Mouse (Mus musculus): ENCODE data around the gene Nrarp. TPM values are rescaled to one million over a fixed set of nuclear protein-coding genes. Genes with fewer than 3 reads are reported as not detected.

Nrarp gene
- polyA plus RNA-seq, 1 experiment from 2014 or later: 16.9 TPM

GRCm38 (mm10) chr2:25176573-25176972 is 4.0 kb upstream of the Nrarp start:
- Histone ChIP-seq H3K36me3 (no peaks in the 10 kb centered on the region), H3K9ac (no peak overlapping the region), H3K27me3 (replicated peaks) (peaks cover 26% of the 10 kb centered on the region), H3K4me3 (replicated peaks) (no peak overlapping the region), H3K9me3 (no peaks in the 10 kb centered on the region), H3K4me1 (peaks cover 57% of the 10 kb centered on the region), H3K4me2 (no peak overlapping the region), H3K27ac (peak overlapping the region; percentile 61; the same call in 1 of the 2 replicates)
- WGBS: 56% methylated on average over 6 of the region's 6 CpGs
- no peak for ATAC-seq (ENCODE audit: insufficient read depth, low FRiP score, low read depth)

GRCm38 (mm10) chr2:25177076-25177475 is 3.5 kb upstream of the Nrarp start:
- H3K9me3 ChIP-seq: no peaks in the 10 kb centered on the region
- no peak overlapping the region for H3K4me3 ChIP-seq (replicated peaks)
- no peak for ATAC-seq (ENCODE audit: insufficient read depth, low FRiP score, low read depth)
- no peak overlapping the region for H3K9ac ChIP-seq
- peaks cover 57% of the 10 kb centered on the region for H3K4me1 ChIP-seq
- H3K36me3 ChIP-seq: no peaks in the 10 kb centered on the region
- 49% methylated on average over 4 of the region's 4 CpGs for WGBS
- peak overlapping the region; percentile 61 for H3K27ac ChIP-seq
- H3K27me3 ChIP-seq (replicated peaks): peaks cover 26% of the 10 kb centered on the region
- H3K4me2 ChIP-seq: no peak overlapping the region

GRCm38 (mm10) chr2:25177685-25178084 is 2.9 kb upstream of the Nrarp start:
- H3K4me3 ChIP-seq (replicated peaks): 0 out of 2 replicates have a peak overlapping the region, but pooled peaks have one; percentile 0
- H3K27me3 ChIP-seq (replicated peaks): peaks cover 29% of the 10 kb centered on the region
- 11% methylated on average over 6 of the region's 6 CpGs for WGBS
- peak; percentile 7; the same call in 1 of the 2 replicates for ATAC-seq (ENCODE audit: insufficient read depth, low FRiP score, low read depth)
- no peak overlapping the region for H3K9ac ChIP-seq
- no peak overlapping the region for H3K4me2 ChIP-seq
- H3K27ac ChIP-seq: peak overlapping the region; percentile 61
- no peaks in the 10 kb centered on the region for H3K36me3 ChIP-seq
- H3K4me1 ChIP-seq: peaks cover 59% of the 10 kb centered on the region
- no peaks in the 10 kb centered on the region for H3K9me3 ChIP-seq

- H3K27ac ChIP-seq: peak overlapping the region; percentile 61
- H3K27me3 ChIP-seq (replicated peaks): peaks cover 33% of the 10 kb centered on the region
- no peaks in the 10 kb centered on the region for H3K36me3 ChIP-seq
- peak overlapping the region; percentile 19; the same call in 1 of the 2 replicates for H3K4me2 ChIP-seq
- no peak for ATAC-seq (ENCODE audit: insufficient read depth, low FRiP score, low read depth)
- peaks cover 54% of the 10 kb centered on the region for H3K4me1 ChIP-seq
- H3K9me3 ChIP-seq: no peaks in the 10 kb centered on the region
- H3K9ac ChIP-seq: no peak overlapping the region
- H3K4me3 ChIP-seq (replicated peaks): no peak overlapping the region
- 30% methylated on average over 10 of the region's 10 CpGs for WGBS
Observed at GRCm38 (mm10) chr2:25178285-25178972, 2.1 kb upstream of the Nrarp start.

GRCm38 (mm10) chr2:25179566-25180217 is 866 bp upstream of the Nrarp start:
- no peak overlapping the region for H3K9ac ChIP-seq
- H3K27ac ChIP-seq: peak overlapping the region; percentile 65
- 42% methylated on average over 15 of the region's 15 CpGs for WGBS
- peak overlapping the region; percentile 61 for H3K4me3 ChIP-seq (replicated peaks)
- H3K4me1 ChIP-seq: peaks cover 51% of the 10 kb centered on the region
- ATAC-seq (ENCODE audit: insufficient read depth, low FRiP score, low read depth): no peak
- peak overlapping the region; percentile 94 for H3K4me2 ChIP-seq
- H3K36me3 ChIP-seq: no peaks in the 10 kb centered on the region
- H3K9me3 ChIP-seq: no peaks in the 10 kb centered on the region
- H3K27me3 ChIP-seq (replicated peaks): peaks cover 46% of the 10 kb centered on the region

- Histone ChIP-seq H3K9ac (peak overlapping the region; percentile 53), H3K4me3 (replicated peaks) (peak overlapping the region; percentile 61), H3K9me3 (no peaks in the 10 kb centered on the region), H3K36me3 (no peaks in the 10 kb centered on the region), H3K4me1 (peaks cover 51% of the 10 kb centered on the region), H3K27me3 (replicated peaks) (peaks cover 47% of the 10 kb centered on the region), H3K4me2 (peak overlapping the region; percentile 94), H3K27ac (peak overlapping the region; percentile 94)
- WGBS: under 1% methylated on average over 100 of the region's 100 CpGs
- ATAC-seq (ENCODE audit: insufficient read depth, low FRiP score, low read depth): peak; percentile 32
Observed at GRCm38 (mm10) chr2:25180973-25181890, 674 bp downstream of the Nrarp start.

GRCm38 (mm10) chr2:25181891-25182397 is 1.4 kb downstream of the Nrarp start:
- Histone ChIP-seq H3K9ac (peak overlapping the region; percentile 53), H3K27ac (peak overlapping the region; percentile 94), H3K9me3 (no peaks in the 10 kb centered on the region), H3K4me2 (peak overlapping the region; percentile 94), H3K4me1 (peaks cover 45% of the 10 kb centered on the region), H3K36me3 (no peaks in the 10 kb centered on the region), H3K27me3 (replicated peaks) (peaks cover 47% of the 10 kb centered on the region), H3K4me3 (replicated peaks) (peak overlapping the region; percentile 61)
- WGBS: 1% methylated on average over 17 of the region's 17 CpGs
- no peak for ATAC-seq (ENCODE audit: insufficient read depth, low FRiP score, low read depth)

- no peak overlapping the region for H3K9ac ChIP-seq
- peak overlapping the region; percentile 94 for H3K4me2 ChIP-seq
- H3K27me3 ChIP-seq (replicated peaks): peaks cover 47% of the 10 kb centered on the region
- no peak overlapping the region for H3K27ac ChIP-seq
- peak overlapping the region; percentile 61 for H3K4me3 ChIP-seq (replicated peaks)
- H3K36me3 ChIP-seq: no peaks in the 10 kb centered on the region
- no peak for ATAC-seq (ENCODE audit: insufficient read depth, low FRiP score, low read depth)
- H3K9me3 ChIP-seq: no peaks in the 10 kb centered on the region
- peaks cover 38% of the 10 kb centered on the region for H3K4me1 ChIP-seq
- 21% methylated on average over 6 of the region's 6 CpGs for WGBS
Observed at GRCm38 (mm10) chr2:25182664-25183063, 2.1 kb downstream of the Nrarp start.

- H3K9ac ChIP-seq: no peak overlapping the region
- ATAC-seq (ENCODE audit: insufficient read depth, low FRiP score, low read depth): no peak
- H3K36me3 ChIP-seq: no peaks in the 10 kb centered on the region
- H3K4me2 ChIP-seq: peak overlapping the region; percentile 94; the same call in 1 of the 2 replicates
- H3K27ac ChIP-seq: no peak overlapping the region
- H3K27me3 ChIP-seq (replicated peaks): peaks cover 42% of the 10 kb centered on the region
- peaks cover 31% of the 10 kb centered on the region for H3K4me1 ChIP-seq
- 76% methylated on average over 2 of the region's 2 CpGs for WGBS
- H3K9me3 ChIP-seq: no peaks in the 10 kb centered on the region
- no peak overlapping the region for H3K4me3 ChIP-seq (replicated peaks)
Observed at GRCm38 (mm10) chr2:25183336-25183735, 2.8 kb downstream of the Nrarp start.

GRCm38 (mm10) chr2:25184496-25184895 is 3.9 kb downstream of the Nrarp start:
- H3K9ac ChIP-seq: no peak overlapping the region
- no peak overlapping the region for H3K4me2 ChIP-seq
- H3K27ac ChIP-seq: no peak overlapping the region
- H3K4me3 ChIP-seq (replicated peaks): no peak overlapping the region
- H3K9me3 ChIP-seq: no peaks in the 10 kb centered on the region
- ATAC-seq (ENCODE audit: insufficient read depth, low FRiP score, low read depth): no peak
- WGBS: 90% methylated on average over 7 of the region's 7 CpGs
- peaks cover 38% of the 10 kb centered on the region for H3K27me3 ChIP-seq (replicated peaks)
- H3K36me3 ChIP-seq: no peaks in the 10 kb centered on the region
- peaks cover 31% of the 10 kb centered on the region for H3K4me1 ChIP-seq

All from stomach, embryonic 15.5 days (tissue).